Mouse (Mus musculus) cerebellum, postnatal 14 days (tissue): ENCODE data around the gene Dennd4b.
A peak's percentile ranks its signal among the peaks of the same experiment; 100 is the strongest.
"Not testable (repeated sequence)": the region's sequence is repeated elsewhere in the genome, so short reads cannot be mapped to it uniquely, and the experiment has no call there.

Experiments used
- DNase-seq, 2 experiments: peaks; one replicate each; pipeline ENCODE4 v3.0.0; 2021; ENCODE audit warnings: mixed read lengths in 2 of 2

The Dennd4b gene

GRCm38 (mm10) chr3:90280708-90281107 lies 15.7 kb downstream of the Dennd4b start:
- DNase-seq = no peak

- no peak for DNase-seq
Observed at GRCm38 (mm10) chr3:90284150-90284549, 19.2 kb downstream of the Dennd4b start.

GRCm38 (mm10) chr3:90289403-90289802 lies 24.4 kb downstream of the Dennd4b start:
- not testable (repeated sequence) for DNase-seq

- DNase-seq = no peak
Observed at GRCm38 (mm10) chr3:90290602-90291001, 25.6 kb downstream of the Dennd4b start.

- DNase-seq = no peak
Observed at GRCm38 (mm10) chr3:90291982-90292344, 27.0 kb downstream of the Dennd4b start.

GRCm38 (mm10) chr3:90292345-90293275 lies 27.6 kb downstream of the Dennd4b start, which contains the start of gene Gatad2b:
Gene Gatad2b (plus strand): TSS chr3:90293178.
- peak; percentile 99 for DNase-seq

- peak; percentile 80 to 93 for DNase-seq
Observed at GRCm38 (mm10) chr3:90293352-90294063, 28.5 kb downstream of the Dennd4b start.

GRCm38 (mm10) chr3:90294064-90294440 lies 29.1 kb downstream of the Dennd4b start:
- no peak for DNase-seq

- DNase-seq = no peak
Observed at GRCm38 (mm10) chr3:90294651-90295050, 29.7 kb downstream of the Dennd4b start.

GRCm38 (mm10) chr3:90305801-90306200 lies 40.8 kb downstream of the Dennd4b start:
- no peak for DNase-seq

- no peak for DNase-seq
Observed at GRCm38 (mm10) chr3:90309589-90309988, 44.6 kb downstream of the Dennd4b start.

- DNase-seq = no peak
Observed at GRCm38 (mm10) chr3:90313367-90313766, 48.4 kb downstream of the Dennd4b start.

- DNase-seq = no peak
Observed at GRCm38 (mm10) chr3:90314241-90314640, 49.3 kb downstream of the Dennd4b start.

- DNase-seq = no peak
Observed at GRCm38 (mm10) chr3:90322289-90322688, 57.3 kb downstream of the Dennd4b start.

GRCm38 (mm10) chr3:90323119-90323518 lies 58.1 kb downstream of the Dennd4b start:
- DNase-seq = peak; percentile 85 to 87
